Mouse (Mus musculus): ENCODE measurements around the gene Mrpl36. TPM values are rescaled to one million over a fixed set of nuclear protein-coding genes. Genes with fewer than 3 reads are reported as not detected.

Gene Mrpl36
- polyA plus RNA-seq, 1 experiment from 2014 or later = 145 TPM

DNA sequence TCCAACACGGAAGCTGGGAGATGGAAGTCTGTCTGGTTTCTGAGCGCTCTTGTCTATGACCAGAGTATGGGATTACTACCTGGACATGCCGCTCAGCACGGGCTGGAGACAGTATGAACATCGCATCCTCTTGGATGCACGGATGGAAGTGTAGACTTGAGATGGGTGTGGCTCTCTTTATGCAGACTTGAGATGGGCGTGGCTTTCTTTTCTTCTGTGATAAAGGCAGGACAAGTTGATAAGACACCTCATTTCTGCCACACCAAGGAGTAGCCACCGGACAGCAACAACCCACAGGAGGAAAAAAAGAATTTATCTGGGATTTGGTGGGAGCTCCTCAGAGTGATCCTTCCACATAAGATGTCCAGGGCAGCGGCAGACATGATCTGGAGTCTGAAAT, 22.4 kb downstream of the Mrpl36 start:
- Histone ChIP-seq H3K4me3 (no peak overlapping the region), H3K4me1 (peaks cover 19% of the 10 kb centered on the region), H3K27ac (no peak overlapping the region), H3K9me3 (no peaks in the 10 kb centered on the region), H3K36me3 (replicated peaks) (no peaks in the 10 kb centered on the region), H3K27me3 (ENCODE audit: poor library complexity, severe bottlenecking) (no peaks in the 10 kb centered on the region)
- 91% methylated on average over 9 of the region's 9 CpGs for WGBS
- no peak for DNase-seq (ENCODE audit: extremely low spot score, low spot score)

- 75% methylated on average over 3 of the region's 3 CpGs for WGBS
- Histone ChIP-seq H3K4me3 (no peak overlapping the region), H3K36me3 (replicated peaks) (no peaks in the 10 kb centered on the region), H3K27ac (no peak overlapping the region), H3K27me3 (ENCODE audit: poor library complexity, severe bottlenecking) (no peaks in the 10 kb centered on the region), H3K9me3 (no peaks in the 10 kb centered on the region), H3K4me1 (peaks cover 10% of the 10 kb centered on the region; the same call in 1 of the 2 replicates)
- no peak for DNase-seq (ENCODE audit: extremely low spot score, low spot score)
These were observed 23.6 kb downstream of the Mrpl36 start for GRCm38 (mm10) chr13:73351910-73352309.

DNA sequence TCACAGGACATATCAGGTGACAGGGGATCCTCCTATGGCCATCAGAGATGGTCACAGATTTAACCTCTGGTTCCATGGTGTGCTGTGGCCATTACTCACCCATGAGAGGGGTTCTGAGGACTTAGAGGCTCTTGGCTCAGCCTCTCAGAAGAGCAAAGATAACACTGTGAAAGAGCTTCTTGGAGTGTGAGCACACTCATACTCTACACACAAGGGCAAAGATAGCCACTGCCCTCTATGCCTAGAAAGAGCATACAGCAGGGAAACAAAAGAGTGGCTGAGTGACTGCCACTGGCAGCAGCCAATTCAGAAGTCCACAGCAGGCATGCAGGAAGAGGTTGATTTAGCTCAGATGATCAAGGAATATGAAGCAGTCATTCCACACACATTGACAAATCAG, 24.2 kb downstream of the Mrpl36 start:
- Histone ChIP-seq H3K4me3 (no peak overlapping the region), H3K9me3 (no peaks in the 10 kb centered on the region)

DNA sequence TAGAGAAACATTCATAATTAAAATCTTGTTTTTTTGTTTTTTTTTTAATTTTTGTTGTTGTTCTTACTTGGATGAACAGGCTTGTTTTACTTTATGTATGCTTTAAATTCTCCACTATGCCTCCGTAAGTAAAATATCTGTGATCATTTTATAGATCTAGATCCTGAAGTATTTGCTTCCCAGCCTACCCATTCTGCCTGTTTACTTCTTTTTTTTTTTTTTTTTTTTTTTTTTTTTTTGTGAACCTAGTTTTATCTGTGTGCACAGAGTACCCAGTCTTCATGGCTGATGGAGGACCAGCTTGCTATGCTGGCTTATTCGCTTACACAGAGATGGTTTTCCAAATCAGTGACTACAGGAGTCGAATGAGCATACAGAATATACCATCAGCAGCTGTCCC, 28.8 kb downstream of the Mrpl36 start:
- WGBS = 90% methylated on average over 3 of the region's 3 CpGs
- H3K36me3 ChIP-seq (replicated peaks) = no peaks in the 10 kb centered on the region

More for the DNA sequence above, 24.2 kb downstream of the Mrpl36 start:
- DNase-seq (ENCODE audit: extremely low spot score, low spot score) = no peak
- Histone ChIP-seq H3K27ac (no peak overlapping the region), H3K27me3 (ENCODE audit: poor library complexity, severe bottlenecking) (no peaks in the 10 kb centered on the region), H3K4me1 (peaks cover 8% of the 10 kb centered on the region; the same call in 1 of the 2 replicates), H3K36me3 (replicated peaks) (no peaks in the 10 kb centered on the region)

DNA sequence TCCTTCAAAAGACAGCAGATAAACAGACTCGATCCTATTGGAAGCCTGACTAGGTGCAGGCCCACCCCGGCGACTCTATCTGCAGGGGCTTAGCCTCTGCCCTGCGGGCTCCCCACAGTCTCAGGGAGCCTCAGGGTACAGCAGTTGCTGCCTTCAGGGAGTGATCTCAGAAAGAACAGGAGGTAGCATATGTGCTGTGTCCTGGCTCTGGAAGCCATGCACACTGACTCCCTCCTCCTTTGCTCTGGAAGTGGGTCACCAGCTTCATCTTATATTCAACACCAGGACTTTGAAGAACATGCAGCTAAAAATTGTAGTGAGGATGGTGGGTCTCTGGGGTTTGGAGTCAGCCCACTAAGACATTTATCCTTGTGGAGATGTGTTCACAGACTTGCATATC, 45.1 kb downstream of the Mrpl36 start:
- WGBS = 78% methylated on average over 4 of the region's 4 CpGs
- H3K27me3 ChIP-seq (ENCODE audit: poor library complexity, severe bottlenecking) = no peaks in the 10 kb centered on the region
- H3K36me3 ChIP-seq (replicated peaks) = no peaks in the 10 kb centered on the region
- H3K27ac ChIP-seq = no peak overlapping the region
- H3K9me3 ChIP-seq = no peaks in the 10 kb centered on the region
- DNase-seq (ENCODE audit: extremely low spot score, low spot score) = no peak
- no peak overlapping the region for H3K4me3 ChIP-seq
- H3K4me1 ChIP-seq = peaks cover 9% of the 10 kb centered on the region; the same call in 1 of the 2 replicates

More for the DNA sequence above, 28.8 kb downstream of the Mrpl36 start:
- DNase-seq (ENCODE audit: extremely low spot score, low spot score) = no peak
- Histone ChIP-seq H3K9me3 (no peaks in the 10 kb centered on the region), H3K4me1 (peaks cover 5% of the 10 kb centered on the region; the same call in 1 of the 2 replicates), H3K27me3 (ENCODE audit: poor library complexity, severe bottlenecking) (no peaks in the 10 kb centered on the region), H3K4me3 (no peak overlapping the region), H3K27ac (no peak overlapping the region)

GRCm38 (mm10) chr13:73374612-73375011, 46.3 kb downstream of the Mrpl36 start:
- Histone ChIP-seq H3K9me3 (no peaks in the 10 kb centered on the region), H3K4me1 (peaks cover 9% of the 10 kb centered on the region; the same call in 1 of the 2 replicates), H3K4me3 (no peak overlapping the region), H3K27me3 (ENCODE audit: poor library complexity, severe bottlenecking) (no peaks in the 10 kb centered on the region), H3K36me3 (replicated peaks) (no peaks in the 10 kb centered on the region), H3K27ac (no peak overlapping the region)
- 54% methylated on average over 2 of the region's 2 CpGs for WGBS
- no peak for DNase-seq (ENCODE audit: extremely low spot score, low spot score)

GRCm38 (mm10) chr13:73377637-73378036, 49.3 kb downstream of the Mrpl36 start:
- H3K4me1 ChIP-seq = peaks cover 9% of the 10 kb centered on the region; the same call in 1 of the 2 replicates
- no peaks in the 10 kb centered on the region for H3K27me3 ChIP-seq (ENCODE audit: poor library complexity, severe bottlenecking)
- H3K9me3 ChIP-seq = no peaks in the 10 kb centered on the region
- no peak overlapping the region for H3K4me3 ChIP-seq
- no peaks in the 10 kb centered on the region for H3K36me3 ChIP-seq (replicated peaks)
- 89% methylated on average over 9 of the region's 9 CpGs for WGBS
- DNase-seq (ENCODE audit: extremely low spot score, low spot score) = no peak
- H3K27ac ChIP-seq = no peak overlapping the region

Other genes with a start within 250 kb of the Mrpl36 start
- 0.93 and 1.1 TPM in 2 replicates for gene Irx4, start 68.0 kb upstream of the Mrpl36 start, polyA plus RNA-seq (2016; fragmentation: Nextera tagmentation; extraction: Ambion mirVana)
- 383 and 405 TPM in 2 replicates for gene Ndufs6, start within 50 bp of the Mrpl36 start, polyA plus RNA-seq (2016; fragmentation: Nextera tagmentation; extraction: Ambion mirVana)
- 63.5 and 67.3 TPM in 2 replicates for gene Lpcat1, start 138.7 kb downstream of the Mrpl36 start, polyA plus RNA-seq (2016; fragmentation: Nextera tagmentation; extraction: Ambion mirVana)
- gene Slc6a3, start 208.2 kb downstream of the Mrpl36 start, polyA plus RNA-seq (2016; fragmentation: Nextera tagmentation; extraction: Ambion mirVana) = 0.11 and 0.22 TPM in 2 replicates

All from forebrain, embryonic 10.5 days (tissue).